Mouse (Mus musculus): ENCODE measurements at regions not wholly inside any gene's neighbourhood (a gene's known extent, or its start where the extent isn't known, plus 50 kb on each side); places are given as distances from the start of the nearest gene placed in this dataset.

- TF ChIP-seq POLR2A (IDR thresholded peaks at IDR 0.05; ENCODE audit: low read depth, low read length) = no peak
- TF ChIP-seq CTCF (IDR thresholded peaks at IDR 0.05; ENCODE audit: borderline replicate concordance, insufficient read depth, low read length) = no peak
These were observed 269.9 kb downstream of the Rps15a start for GRCm38 (mm10) chr7:117846041-117846440.

Data from embryonic fibroblast, embryonic 13.5 days (primary cell).